Mouse (Mus musculus) lung, embryonic 15.5 days (tissue): ENCODE results near the gene Gm43738. TPM values are rescaled to one million over a fixed set of nuclear protein-coding genes. Genes with fewer than 3 reads are reported as not detected.

Experiments
- ATAC-seq: fragments of 200-750 bp; cut with Nextera tagmentation; 2 replicates; pipeline ENCODE4 v1.8.0; 2017; ENCODE audit warnings: moderate number of reproducible peaks, borderline replicate concordance; ENCODE audit not compliant: low FRiP score, low TSS enrichment; ENCODE audit errors: extremely low read depth
- H3K27ac ChIP-seq: fragments of 300-500 bp; sonication (generic); 2 replicates; pipeline ENCODE4 v1.5.1; 2015; ENCODE audit warnings: moderate library complexity, mild to moderate bottlenecking, inconsistent platforms
- H3K27me3 ChIP-seq: fragments of 300-500 bp; sonication (generic); 2 replicates; pipeline ENCODE4 v1.6.1; 2015; ENCODE audit warnings: inconsistent platforms
- H3K36me3 ChIP-seq: fragments of 300-500 bp; sonication (generic); 2 replicates; pipeline ENCODE4 v1.6.1; 2015; ENCODE audit warnings: inconsistent platforms
- H3K4me1 ChIP-seq: fragments of 300-500 bp; sonication (generic); 2 replicates; pipeline ENCODE4 v1.6.1; 2015; ENCODE audit warnings: inconsistent platforms
- H3K4me2 ChIP-seq: fragments of 300-500 bp; sonication (generic); 2 replicates; pipeline ENCODE4 v1.6.1; 2015; ENCODE audit warnings: inconsistent platforms, mild to moderate bottlenecking, moderate library complexity
- H3K4me3 ChIP-seq: fragments of 300-500 bp; sonication (generic); 2 replicates; pipeline ENCODE4 v1.5.1; 2015; ENCODE audit warnings: mild to moderate bottlenecking, inconsistent platforms
- H3K9ac ChIP-seq: fragments of 300-500 bp; sonication (generic); 2 replicates; pipeline ENCODE4 v1.6.1; 2015; ENCODE audit warnings: inconsistent platforms
- H3K9me3 ChIP-seq: fragments of 300-500 bp; sonication (generic); 2 replicates; pipeline ENCODE4 v1.6.1; 2016; ENCODE audit warnings: inconsistent platforms
- WGBS: fragments of 180-500 bp; shearing (Covaris S2); methylation state at CpG from one replicate; pipeline ENCODE4 v1.1.7; 2015; 5-methylcytosine and 5-hydroxymethylcytosine counted together
- polyA plus RNA-seq: library from polyadenylated mRNA; unstranded; fragments of >200 nt; fragmentation: Nextera tagmentation; extraction: Ambion mirVana; gene quantifications from 2 replicates; pipeline ENCODE4 v1.2.1, GENCODE M21; 2015

Gene Gm43738
- polyA plus RNA-seq, 1 experiment from 2014 or later: 0.17 TPM

DNA sequence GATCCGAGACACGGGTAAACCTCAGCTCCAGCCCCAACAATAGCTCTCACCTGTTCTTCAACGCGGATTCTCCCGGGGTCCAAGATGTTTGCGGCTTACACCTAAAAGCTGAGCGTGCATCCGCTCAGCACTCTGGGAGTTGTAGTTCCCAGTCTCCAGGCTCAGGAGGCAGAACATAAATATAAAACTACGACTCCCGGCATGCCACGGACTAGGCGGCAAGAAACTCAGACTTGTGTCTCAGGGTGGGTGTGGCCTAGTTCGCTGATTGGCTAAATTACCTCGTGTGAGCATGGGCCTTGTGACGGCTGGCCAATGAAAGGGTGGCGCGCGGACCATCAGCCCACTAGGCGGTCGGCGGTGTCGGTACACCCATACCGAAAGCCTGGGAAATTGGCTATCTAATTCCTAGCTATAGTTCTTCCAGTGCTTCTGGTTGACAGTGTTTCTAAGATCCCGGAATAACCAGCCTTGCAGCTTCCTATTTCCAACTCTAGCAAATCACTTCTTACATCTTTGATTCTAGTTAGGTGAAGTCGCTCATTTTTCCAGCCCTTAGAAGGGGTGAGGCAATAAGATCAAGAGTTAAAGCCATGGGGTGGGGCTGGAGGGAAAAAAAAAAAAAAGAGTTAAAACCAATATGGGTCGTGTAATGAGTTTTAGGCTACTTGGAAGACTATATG, 1.1 kb upstream of the Gm43738 start, which contains the start of gene Fdps:
Gene Fdps, minus strand, starts transcription at position 148 of the 683 bp plus-strand sequence.
- peak; percentile 100 for ATAC-seq
- Histone ChIP-seq H3K9ac (peak within 1 kb of the TSS; percentile 58), H3K27me3 (no peaks in the 10 kb centered on the region), H3K4me1 (peaks cover 25% of the 10 kb centered on the region), H3K36me3 (peaks cover 29% of the 10 kb centered on the region), H3K4me3 (peak within 1 kb of the TSS; percentile 64), H3K9me3 (no peaks in the 10 kb centered on the region), H3K27ac (peak within 1 kb of the TSS; percentile 62), H3K4me2 (peak within 1 kb of the TSS; percentile 87)
- WGBS: under 1% methylated on average over 26 of the region's 26 CpGs

GRCm38 (mm10) chr3:89101459-89101811, 536 bp upstream of the Gm43738 start:
- WGBS: 0% methylated on average over 19 of the region's 19 CpGs
- Histone ChIP-seq H3K4me2 (peak overlapping the region; percentile 87), H3K9me3 (no peaks in the 10 kb centered on the region), H3K9ac (peak overlapping the region; percentile 58), H3K4me1 (peaks cover 25% of the 10 kb centered on the region), H3K36me3 (peaks cover 32% of the 10 kb centered on the region), H3K4me3 (peak overlapping the region; percentile 64), H3K27ac (peak overlapping the region; percentile 50), H3K27me3 (no peaks in the 10 kb centered on the region)
- ATAC-seq: peak; percentile 9; the same call in 1 of the 2 replicates

- no peak overlapping the region for H3K27ac ChIP-seq
- H3K4me2 ChIP-seq: no peak overlapping the region
- H3K4me3 ChIP-seq: no peak overlapping the region
- 75% methylated on average over 10 of the region's 10 CpGs for WGBS
- ATAC-seq: no peak
- H3K9me3 ChIP-seq: no peaks in the 10 kb centered on the region
- peaks cover 41% of the 10 kb centered on the region for H3K36me3 ChIP-seq
- no peak overlapping the region for H3K9ac ChIP-seq
- H3K4me1 ChIP-seq: peaks cover 31% of the 10 kb centered on the region
- peaks cover 14% of the 10 kb centered on the region for H3K27me3 ChIP-seq
Measured at GRCm38 (mm10) chr3:89094021-89094420, 6.9 kb downstream of the Gm43738 start.

DNA sequence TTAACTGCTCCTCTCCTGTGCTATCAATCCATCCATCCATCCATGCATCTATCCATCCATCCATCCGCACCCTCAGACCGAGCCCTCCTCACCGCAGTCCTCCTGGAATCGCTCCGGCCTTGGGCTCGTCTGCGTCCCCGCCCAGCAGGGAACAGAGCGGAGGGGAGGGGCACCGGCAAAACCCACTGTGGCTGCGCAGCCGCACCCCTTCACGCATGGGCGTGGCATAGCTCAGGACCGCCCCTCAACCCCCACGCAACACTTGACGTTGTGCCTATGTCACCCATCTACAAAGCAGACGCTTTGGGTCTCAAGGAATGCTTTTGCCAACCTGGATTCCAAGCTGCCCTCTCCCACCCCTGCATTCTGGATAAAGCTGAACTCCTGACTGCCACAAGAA, 7.7 kb downstream of the Gm43738 start, which contains the start of gene Rusc1:
Gene Rusc1, minus strand, starts transcription at position 137 of the 400 bp plus-strand sequence.
- H3K4me3 ChIP-seq: peak within 1 kb of the TSS; percentile 71
- peaks cover 36% of the 10 kb centered on the region for H3K4me1 ChIP-seq
- H3K9me3 ChIP-seq: no peaks in the 10 kb centered on the region
- peak; percentile 49; the same call in 1 of the 2 replicates for ATAC-seq
- peaks cover 14% of the 10 kb centered on the region for H3K27me3 ChIP-seq
- WGBS: 4% methylated on average over 18 of the region's 18 CpGs
- peak within 1 kb of the TSS; percentile 100 for H3K4me2 ChIP-seq
- peaks cover 33% of the 10 kb centered on the region for H3K36me3 ChIP-seq
- peak within 1 kb of the TSS; percentile 27 for H3K9ac ChIP-seq
- no peak within 1 kb of the TSS for H3K27ac ChIP-seq

DNA sequence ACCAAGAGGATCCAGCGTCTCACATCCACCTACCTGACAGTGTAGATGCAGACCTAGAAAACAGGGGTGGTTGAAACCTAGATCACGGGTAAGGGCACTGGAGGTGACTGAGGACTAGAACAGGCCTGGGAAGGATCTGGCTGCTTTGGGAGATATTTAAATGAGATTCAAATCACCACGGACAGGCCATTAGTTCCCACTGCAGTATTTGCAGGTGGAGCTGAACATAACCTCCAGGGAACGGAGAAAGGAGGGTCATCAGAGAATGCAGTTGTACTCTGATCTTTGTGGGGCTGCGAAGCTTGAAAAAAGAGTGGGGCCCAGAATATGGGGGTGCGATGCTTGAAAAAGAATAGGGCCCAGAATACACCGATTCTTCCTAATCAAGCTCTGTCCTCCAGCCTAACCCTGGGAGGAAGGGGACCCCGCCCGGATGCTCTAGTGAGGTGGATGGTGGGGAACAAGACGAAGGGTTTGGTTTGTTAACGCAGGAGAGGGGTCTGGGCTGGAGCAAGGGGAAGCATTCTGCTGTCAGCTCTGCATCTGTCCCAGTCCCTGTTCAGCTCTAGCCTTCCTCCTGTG, 8.3 kb downstream of the Gm43738 start:
- peaks cover 42% of the 10 kb centered on the region for H3K4me1 ChIP-seq
- no peak for ATAC-seq
- WGBS: 28% methylated on average over 11 of the region's 11 CpGs
- H3K27me3 ChIP-seq: peaks cover 14% of the 10 kb centered on the region
- H3K27ac ChIP-seq: no peak overlapping the region
- H3K4me3 ChIP-seq: peak overlapping the region; percentile 71
- no peaks in the 10 kb centered on the region for H3K9me3 ChIP-seq
- H3K36me3 ChIP-seq: peaks cover 28% of the 10 kb centered on the region
- peak overlapping the region; percentile 100 for H3K4me2 ChIP-seq
- peak overlapping the region; percentile 27 for H3K9ac ChIP-seq

- peak overlapping the region; percentile 71 for H3K4me3 ChIP-seq
- ATAC-seq: no peak
- H3K27ac ChIP-seq: no peak overlapping the region
- H3K36me3 ChIP-seq: peaks cover 21% of the 10 kb centered on the region
- no peak overlapping the region; the same call in 1 of the 2 replicates for H3K9ac ChIP-seq
- H3K4me1 ChIP-seq: peaks cover 46% of the 10 kb centered on the region
- 11% methylated on average over 20 of the region's 20 CpGs for WGBS
- no peaks in the 10 kb centered on the region for H3K9me3 ChIP-seq
- H3K4me2 ChIP-seq: peak overlapping the region; percentile 100
- peaks cover 14% of the 10 kb centered on the region for H3K27me3 ChIP-seq
Measured at GRCm38 (mm10) chr3:89091811-89092508, 8.9 kb downstream of the Gm43738 start.

GRCm38 (mm10) chr3:89090694-89091655, 9.9 kb downstream of the Gm43738 start:
- Histone ChIP-seq H3K9ac (peak overlapping the region; percentile 69), H3K4me1 (peaks cover 46% of the 10 kb centered on the region), H3K27ac (peak overlapping the region; percentile 87), H3K4me2 (peak overlapping the region; percentile 100), H3K36me3 (peaks cover 15% of the 10 kb centered on the region), H3K27me3 (peaks cover 14% of the 10 kb centered on the region), H3K9me3 (no peaks in the 10 kb centered on the region), H3K4me3 (peak overlapping the region; percentile 71)
- under 1% methylated on average over 69 of the region's 74 CpGs for WGBS
- ATAC-seq: peak; percentile 68

- Histone ChIP-seq H3K9me3 (no peaks in the 10 kb centered on the region), H3K36me3 (peaks cover 8% of the 10 kb centered on the region), H3K9ac (peak overlapping the region; percentile 69), H3K27me3 (peaks cover 14% of the 10 kb centered on the region), H3K4me1 (peaks cover 46% of the 10 kb centered on the region), H3K4me2 (peak overlapping the region; percentile 100), H3K4me3 (peak overlapping the region; percentile 71), H3K27ac (peak overlapping the region; percentile 87)
- ATAC-seq: peak; percentile 72
- under 1% methylated on average over 40 of the region's 40 CpGs for WGBS
Measured at GRCm38 (mm10) chr3:89089882-89090591, 10.9 kb downstream of the Gm43738 start.

GRCm38 (mm10) chr3:89088974-89089373, 11.9 kb downstream of the Gm43738 start:
- Histone ChIP-seq H3K27me3 (peaks cover 14% of the 10 kb centered on the region), H3K27ac (no peak overlapping the region), H3K4me2 (peak overlapping the region; percentile 100), H3K36me3 (no peaks in the 10 kb centered on the region), H3K9ac (peak overlapping the region; percentile 43; the same call in 1 of the 2 replicates), H3K4me3 (peak overlapping the region; percentile 71), H3K9me3 (no peaks in the 10 kb centered on the region), H3K4me1 (peaks cover 46% of the 10 kb centered on the region)
- ATAC-seq: no peak
- 46% methylated on average over 14 of the region's 14 CpGs for WGBS

DNA sequence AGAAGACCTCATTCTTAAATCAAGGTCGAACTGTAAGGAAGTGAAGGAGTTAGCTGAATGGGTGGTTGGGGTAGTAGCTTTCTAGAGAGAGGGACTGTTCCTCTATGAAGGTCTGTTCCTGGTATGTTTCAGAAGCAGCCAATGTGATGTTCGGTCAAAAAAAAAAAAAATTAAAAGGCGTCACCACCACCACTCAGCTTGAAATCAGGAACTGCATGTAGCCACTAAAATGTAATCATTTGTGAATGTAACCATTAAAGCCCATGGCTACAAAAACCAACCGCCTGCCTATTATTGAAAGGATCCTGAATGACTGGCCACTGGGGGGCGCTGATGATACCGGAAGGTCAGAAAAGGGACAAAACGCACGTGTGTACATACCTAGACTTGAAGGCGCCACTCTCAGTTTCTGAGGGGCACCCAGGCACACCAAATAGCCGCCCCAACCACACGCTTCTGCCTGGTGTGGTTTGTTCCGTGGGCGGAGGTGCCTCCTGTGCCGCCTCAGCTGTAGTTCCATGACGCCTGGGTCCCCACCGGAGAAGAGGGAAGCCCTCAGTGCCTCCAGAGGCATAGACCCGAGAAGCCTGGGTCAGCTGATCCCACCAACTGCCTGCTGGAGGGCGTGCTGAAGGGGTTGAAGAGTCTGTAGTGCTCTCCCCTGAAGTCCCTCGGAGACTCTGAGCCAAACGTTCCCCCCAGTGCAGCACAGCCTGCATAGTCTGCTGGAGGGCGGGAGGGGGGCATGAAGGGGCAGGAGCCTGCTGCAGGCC, 13.4 kb downstream of the Gm43738 start:
- no peaks in the 10 kb centered on the region for H3K9me3 ChIP-seq
- peak overlapping the region; percentile 50 for H3K4me2 ChIP-seq
- no peaks in the 10 kb centered on the region for H3K36me3 ChIP-seq
- ATAC-seq: no peak
- peak overlapping the region; percentile 15; the same call in 1 of the 2 replicates for H3K4me3 ChIP-seq
- H3K27me3 ChIP-seq: peaks cover 11% of the 10 kb centered on the region
- H3K27ac ChIP-seq: no peak overlapping the region
- WGBS: 18% methylated on average over 21 of the region's 21 CpGs
- H3K9ac ChIP-seq: no peak overlapping the region
- peaks cover 37% of the 10 kb centered on the region for H3K4me1 ChIP-seq
